Mouse (Mus musculus) frontal cortex, postnatal 25 days (tissue): ENCODE measurements at regions not wholly inside any gene's neighbourhood (a gene's known extent, or its start where the extent isn't known, plus 50 kb on each side); places are given as distances from the start of the nearest gene placed in this dataset.
A peak's percentile ranks its signal among the peaks of the same experiment; 100 is the strongest.

Experiments
- DNase-seq, 2 experiments: peaks; one replicate each; pipeline ENCODE4 v3.0.0; 2022; ENCODE audit warnings: low spot score in 2 of 2

DNA sequence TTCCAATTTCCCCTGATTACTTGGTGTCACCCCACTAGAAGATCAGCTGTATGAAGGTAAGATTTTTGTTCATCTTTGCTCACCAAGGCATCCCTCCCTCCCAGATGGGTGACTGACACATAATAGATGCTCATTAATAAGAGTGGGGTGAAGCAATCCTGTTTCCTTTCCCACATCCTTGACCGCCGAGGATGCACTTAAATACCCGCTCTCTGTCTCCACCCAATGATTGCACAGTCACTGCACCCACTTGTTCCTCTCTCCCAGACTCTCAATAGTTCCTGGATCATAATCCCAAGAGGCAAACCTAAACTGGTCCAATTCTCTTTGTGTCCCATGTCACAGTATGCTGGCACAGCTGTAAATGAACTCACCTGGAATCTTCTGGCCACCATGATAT, 86.4 kb upstream of the Ccn6 start:
- DNase-seq = no peak

GRCm38 (mm10) chr10:39248486-39248885, 84.9 kb upstream of the Ccn6 start:
- DNase-seq = no peak

GRCm38 (mm10) chr10:39246984-39247383, 83.4 kb upstream of the Ccn6 start:
- DNase-seq = no peak

DNA sequence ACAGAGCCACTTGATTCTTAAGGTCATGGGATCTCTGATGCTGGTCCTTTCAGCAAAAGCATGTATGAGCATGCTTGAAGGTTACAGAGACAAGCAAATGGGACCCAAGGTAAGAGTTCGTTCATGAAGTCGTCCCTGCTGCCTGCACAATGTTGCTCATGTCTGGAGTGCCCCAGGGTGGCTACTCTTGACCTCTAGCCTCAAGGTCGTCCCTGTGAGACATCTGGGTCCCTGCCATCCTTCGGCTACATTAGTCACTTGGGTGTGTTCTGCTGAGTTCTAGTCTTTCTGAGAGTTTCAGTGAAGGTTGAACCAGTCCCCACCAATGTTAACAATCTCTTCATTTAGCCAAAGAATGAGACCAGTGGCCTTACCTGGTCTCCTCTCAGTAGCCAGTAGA, 81.5 kb upstream of the Ccn6 start:
- no peak for DNase-seq

GRCm38 (mm10) chr10:39244061-39244460, 80.5 kb upstream of the Ccn6 start:
- no peak for DNase-seq

DNA sequence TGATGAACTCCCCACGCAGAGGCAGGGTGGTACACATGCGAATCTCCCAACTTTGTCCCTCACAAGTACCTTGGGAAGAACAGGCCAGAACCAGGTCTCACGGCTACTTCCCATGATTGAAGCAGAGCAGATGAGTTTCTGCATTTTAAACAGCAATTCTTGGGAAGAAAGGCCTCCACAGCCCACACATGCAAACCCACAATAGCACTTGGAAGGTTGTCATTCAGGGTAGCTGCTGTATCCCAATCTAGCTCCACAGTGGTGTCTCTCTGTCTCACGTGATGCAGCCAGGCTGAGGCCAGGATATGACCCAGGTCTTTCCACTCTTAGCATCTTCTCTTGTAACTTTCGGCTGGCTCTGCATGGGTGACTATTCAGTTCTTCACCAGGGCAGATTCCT, 78.8 kb upstream of the Ccn6 start:
- no peak for DNase-seq

DNA sequence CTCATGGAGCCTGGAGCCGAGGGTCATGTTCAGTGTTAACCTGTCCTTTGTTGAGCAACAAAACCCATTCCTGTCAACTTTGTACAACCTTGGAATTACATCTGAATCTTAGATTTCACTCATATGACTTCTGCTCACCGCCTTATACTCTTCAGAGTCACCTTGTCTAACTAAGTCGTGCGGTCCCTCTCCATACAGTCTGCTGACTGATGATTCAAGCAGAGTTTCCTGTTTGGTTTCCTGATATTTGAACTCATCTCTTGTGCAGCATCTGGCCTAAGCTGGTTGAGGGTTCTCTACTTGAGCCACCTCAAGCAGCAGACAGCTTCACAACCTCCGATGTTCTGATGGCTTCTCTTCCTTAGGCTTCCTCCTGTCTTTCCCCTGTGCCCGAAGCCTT, 78.3 kb upstream of the Ccn6 start:
- no peak for DNase-seq

- no peak for DNase-seq
Measured at GRCm38 (mm10) chr10:39241486-39241885, 77.9 kb upstream of the Ccn6 start.

DNA sequence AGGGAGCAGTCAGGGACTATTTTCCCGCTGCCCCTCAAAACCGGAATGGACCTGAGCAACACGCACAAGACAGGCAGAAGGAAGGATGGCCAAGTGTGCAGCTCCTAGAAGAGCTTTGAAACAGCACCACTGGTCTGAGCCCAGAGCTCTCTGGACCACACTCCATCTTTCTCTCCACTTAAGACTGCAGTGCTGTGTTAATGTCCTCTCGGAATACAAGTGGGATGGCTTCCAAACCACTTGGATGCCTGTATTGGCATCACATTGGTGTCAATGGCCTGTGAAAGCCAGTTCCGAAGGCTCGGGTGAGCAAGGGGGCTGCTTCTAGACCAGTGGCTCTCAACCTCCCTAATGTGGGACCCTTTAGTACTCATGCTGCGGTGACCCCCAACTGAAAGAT, 77.4 kb upstream of the Ccn6 start:
- no peak for DNase-seq

DNA sequence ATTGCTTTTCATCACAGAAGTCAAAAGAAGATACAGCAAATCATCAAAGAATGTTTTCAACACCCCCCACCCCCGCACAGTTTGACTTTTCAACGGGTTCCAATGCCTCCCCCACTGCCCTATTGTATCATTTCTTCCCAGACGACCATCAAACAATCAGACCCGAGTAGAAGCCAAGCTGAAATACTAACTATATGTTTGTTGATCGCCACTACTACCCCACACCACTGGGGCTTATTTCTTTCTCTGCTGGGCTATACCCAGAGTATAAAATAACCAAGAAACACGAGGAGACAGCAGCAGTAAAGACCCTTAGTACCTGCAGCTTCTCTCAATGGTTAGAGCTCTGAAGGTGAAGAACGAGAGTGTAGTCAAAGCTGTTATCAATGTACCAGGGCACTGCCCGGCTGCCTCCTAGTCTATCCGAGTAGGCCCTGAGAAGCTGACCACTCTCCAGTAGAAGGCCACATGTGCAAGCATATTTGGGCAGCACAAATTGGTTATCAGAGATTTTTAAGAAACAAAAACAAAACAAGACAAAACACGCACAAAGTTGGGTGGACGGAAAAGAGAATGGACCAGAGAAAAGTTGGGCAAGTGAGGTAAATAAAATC, 76.7 kb upstream of the Ccn6 start:
- no peak for DNase-seq

DNA sequence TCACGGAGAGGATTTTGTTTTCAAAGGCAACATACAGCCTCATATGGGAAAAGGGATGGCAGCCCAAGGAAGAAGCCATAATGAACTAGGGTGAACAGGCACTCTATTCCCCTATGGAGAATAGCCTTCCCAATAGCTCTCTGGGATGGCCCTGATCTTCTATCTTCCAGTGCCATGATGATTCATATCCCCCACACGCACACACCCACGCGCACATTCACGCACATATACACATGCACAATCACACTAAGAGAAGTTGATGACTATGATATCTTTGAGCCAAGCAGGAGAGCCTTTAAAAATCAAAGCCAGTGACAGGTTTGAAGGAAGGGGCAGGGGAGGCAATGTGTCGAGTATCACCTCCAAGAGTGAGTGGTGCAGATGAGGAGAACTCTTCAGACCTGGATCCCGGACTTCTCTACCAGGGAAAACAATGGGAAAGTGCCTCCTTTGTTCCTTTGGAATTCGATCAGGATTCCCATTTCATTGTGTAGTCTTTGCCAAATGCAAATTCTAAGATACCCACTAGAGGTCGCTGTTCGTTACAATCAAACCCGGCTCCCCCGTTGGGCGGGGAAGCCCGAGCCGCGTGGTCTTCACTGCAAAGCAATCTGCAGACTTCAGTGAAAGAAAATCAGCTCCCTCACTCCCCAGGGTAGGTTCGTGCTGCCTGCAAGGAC, 76.0 kb upstream of the Ccn6 start:
- peak; percentile 48 to 72 for DNase-seq

DNA sequence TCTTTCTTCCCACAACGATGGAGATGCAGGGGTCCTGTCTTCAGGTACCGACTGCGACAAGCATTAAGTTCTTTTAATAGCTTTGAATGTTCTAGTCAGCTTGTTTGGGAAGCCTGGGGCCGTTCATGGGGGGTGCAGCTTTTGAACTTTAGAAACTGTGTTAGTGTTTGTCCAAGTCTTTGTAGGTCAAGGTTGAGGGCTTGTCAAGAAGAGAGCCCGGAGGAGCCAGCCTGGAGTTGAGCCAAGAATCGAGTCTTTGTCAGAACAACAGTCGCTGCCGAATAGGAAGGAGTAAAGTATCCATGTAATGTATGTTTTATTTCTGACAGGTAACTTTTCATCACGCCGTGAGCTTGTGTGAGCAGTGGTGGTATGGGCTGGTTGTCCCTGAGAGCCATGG, 75.0 kb upstream of the Ccn6 start:
- no peak for DNase-seq

GRCm38 (mm10) chr10:39237549-39237948, 74.0 kb upstream of the Ccn6 start:
- no peak for DNase-seq

DNA sequence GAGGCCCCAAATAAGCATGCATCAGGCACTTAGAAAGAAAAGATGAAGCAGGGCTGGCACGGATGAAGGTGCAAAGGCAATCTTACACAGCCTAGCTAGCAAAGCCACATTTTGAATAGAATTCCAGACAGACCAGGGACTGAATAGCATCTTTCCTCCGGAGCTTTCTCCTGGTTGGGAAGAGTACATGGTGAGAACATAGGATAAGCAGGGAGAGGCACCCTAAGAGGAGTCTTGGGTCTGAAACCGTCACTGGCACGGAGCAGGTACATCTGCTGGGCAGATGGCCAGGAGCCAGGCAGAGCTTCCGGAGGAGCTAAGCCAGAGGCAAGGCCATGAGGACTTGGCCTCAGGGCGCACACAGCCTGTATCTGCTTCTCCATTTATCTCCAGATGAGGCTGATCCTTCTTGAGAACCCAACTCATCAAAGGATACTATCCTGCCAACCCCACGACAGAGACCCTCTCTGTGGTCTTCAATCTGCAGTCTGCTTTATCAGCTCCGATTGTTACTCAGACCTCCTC, 70.4 kb upstream of the Ccn6 start:
- no peak for DNase-seq

- no peak for DNase-seq
Measured at GRCm38 (mm10) chr10:39233191-39233590, 69.6 kb upstream of the Ccn6 start.

DNA sequence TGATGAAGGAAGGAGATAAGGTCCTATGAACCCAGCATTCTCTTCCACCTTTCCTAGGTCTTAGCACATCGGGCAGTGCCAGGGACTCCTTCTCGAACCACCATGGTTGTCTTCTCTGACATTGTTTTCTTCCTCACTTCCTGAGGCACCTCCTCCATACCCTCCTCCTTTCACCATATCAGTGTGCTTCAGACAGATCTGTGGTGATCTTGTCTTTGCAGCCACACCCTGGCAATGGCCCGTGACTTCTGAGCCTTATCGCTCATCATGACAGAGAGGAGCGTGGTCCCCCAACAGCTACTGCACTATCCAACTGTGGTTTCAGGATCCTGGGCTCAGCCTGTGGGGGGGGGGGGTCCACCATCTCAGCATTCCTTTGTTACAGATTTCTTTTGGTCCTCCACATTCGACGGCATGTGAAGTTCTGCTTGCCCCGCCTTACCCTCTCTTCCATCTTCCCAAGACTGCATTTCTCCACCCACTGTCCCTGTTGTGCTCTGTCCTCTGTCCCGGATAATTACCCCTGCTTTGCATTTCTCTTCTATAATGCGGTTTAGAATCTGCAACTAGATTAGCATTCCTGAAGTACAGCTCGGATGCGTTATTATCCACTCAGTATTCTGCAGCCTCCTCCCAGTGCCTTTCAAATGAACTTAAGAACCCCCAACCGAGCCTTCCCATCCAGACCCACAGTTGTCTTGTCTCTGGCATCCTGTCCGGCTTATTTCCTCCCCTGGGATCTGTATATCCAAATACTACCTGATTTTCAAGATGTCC, 67.2 kb upstream of the Ccn6 start:
- DNase-seq = no peak

DNA sequence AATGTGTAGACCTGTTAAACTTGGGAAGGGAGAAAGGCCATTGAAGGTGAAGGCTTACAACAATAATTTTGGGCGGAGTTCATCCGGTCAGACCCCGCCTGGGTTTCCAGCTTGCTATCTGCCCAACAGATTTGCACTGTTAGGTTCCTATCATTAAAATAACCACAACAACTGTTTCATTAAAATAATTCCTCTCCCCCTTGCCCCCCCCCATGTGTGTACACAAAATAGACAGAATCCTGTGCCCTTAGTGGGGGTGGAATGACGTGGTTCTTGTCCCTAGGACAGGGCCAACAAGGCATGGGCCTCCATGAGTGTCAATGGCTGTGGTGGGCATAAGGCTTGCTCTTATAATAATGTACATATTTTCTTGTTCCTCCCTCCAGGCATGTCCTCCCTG, 65.6 kb upstream of the Ccn6 start:
- DNase-seq = no peak

DNA sequence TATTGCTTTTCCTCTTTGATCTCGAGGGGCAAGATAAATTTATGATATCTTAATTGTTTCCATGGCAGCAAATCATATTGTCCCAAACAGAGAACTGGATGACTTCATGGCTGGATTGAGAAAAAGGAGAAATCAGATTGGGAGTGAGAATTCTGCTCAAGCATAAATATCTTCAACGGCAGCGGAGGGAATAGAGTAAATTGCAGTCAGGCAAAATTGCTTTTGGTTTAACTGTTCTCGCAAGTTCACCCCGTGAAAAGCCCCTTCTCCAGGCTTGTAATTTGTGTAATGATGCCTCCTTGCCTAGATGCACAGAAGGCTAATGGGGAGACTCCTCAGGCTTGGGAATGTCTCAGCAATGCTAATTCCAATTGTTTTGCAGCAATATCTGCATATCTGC, 64.4 kb upstream of the Ccn6 start:
- no peak for DNase-seq

DNA sequence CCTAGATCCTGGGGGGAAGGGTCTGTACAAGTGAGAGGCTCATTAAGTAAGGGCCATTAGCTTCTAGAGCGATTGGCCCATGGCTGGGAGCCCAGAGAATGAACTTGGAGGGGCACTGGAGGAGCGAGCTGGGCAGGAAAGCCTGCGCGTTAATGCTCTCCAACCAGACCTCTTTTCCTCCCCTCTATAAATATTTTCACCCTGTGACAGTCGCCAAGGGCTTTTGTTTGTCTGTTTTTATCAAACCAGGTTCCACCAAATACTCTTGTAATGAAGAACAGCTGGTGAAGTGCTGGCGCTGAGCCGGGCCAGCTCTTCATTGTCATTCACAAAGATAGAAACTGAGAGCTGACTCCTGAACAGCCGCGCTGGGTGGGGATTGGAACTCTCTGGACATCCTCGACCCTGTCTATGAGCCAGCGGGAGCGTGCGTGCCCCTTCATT, 63.9 kb upstream of the Ccn6 start:
- DNase-seq = no peak

- DNase-seq = no peak
Measured at GRCm38 (mm10) chr10:39226518-39226917, 62.9 kb upstream of the Ccn6 start.

- DNase-seq = no peak
Measured at GRCm38 (mm10) chr10:39224449-39225094, 61.0 kb upstream of the Ccn6 start.

DNA sequence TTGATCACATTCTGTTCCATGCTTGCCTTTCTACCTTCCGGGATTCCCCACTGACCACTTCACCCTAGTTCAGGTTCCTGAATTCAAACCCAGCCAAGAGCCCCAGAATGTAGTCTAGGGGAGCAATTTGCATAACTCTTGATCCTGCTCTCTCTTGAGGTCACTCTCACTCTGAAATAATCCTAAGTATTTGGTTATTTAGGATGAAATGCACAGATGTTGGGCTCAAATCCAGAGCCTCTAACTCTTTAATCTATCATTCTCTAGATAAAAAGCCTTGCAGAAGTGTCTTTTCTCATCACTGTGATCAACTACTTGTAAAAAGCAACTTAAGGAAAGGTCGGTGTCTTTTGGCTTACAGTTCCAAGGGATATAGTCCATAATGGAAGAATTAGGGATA, 57.4 kb upstream of the Ccn6 start:
- no peak for DNase-seq
